Mouse (Mus musculus): Measurements from ENCODE around the gene Fam83d. TPM values are rescaled to one million over a fixed set of nuclear protein-coding genes. Genes with fewer than 3 reads are reported as not detected.

Gene Fam83d
- total RNA-seq, 2 experiments from 2014 or later = 1.6 to 2.6 TPM

GRCm38 (mm10) chr2:158795043-158795442 lies 27.1 kb downstream of the Fam83d start:
- DNase-seq (ENCODE audit: low spot score in 2 of 2) = no peak

GRCm38 (mm10) chr2:158795875-158796274 lies 28.0 kb downstream of the Fam83d start:
- intact Hi-C loops (cut with DNase I) = no loop called here
- DNase-seq (ENCODE audit: low spot score in 2 of 2) = no peak

More at GRCm38 (mm10) chr2:158795043-158795442, 27.1 kb downstream of the Fam83d start:
- intact Hi-C loops (cut with DNase I) = no loop called here

GRCm38 (mm10) chr2:158799328-158799727 lies 31.4 kb downstream of the Fam83d start:
- intact Hi-C loops (cut with DNase I) = no loop called here
- no peak for DNase-seq (ENCODE audit: low spot score in 2 of 2)

GRCm38 (mm10) chr2:158800788-158801187 lies 32.9 kb downstream of the Fam83d start:
- no peak for DNase-seq (ENCODE audit: low spot score in 2 of 2)
- intact Hi-C loops (cut with DNase I) = no loop called here

GRCm38 (mm10) chr2:158803575-158803974 lies 35.7 kb downstream of the Fam83d start:
- DNase-seq (ENCODE audit: low spot score in 2 of 2) = no peak
- intact Hi-C loops (cut with DNase I) = no loop called here

GRCm38 (mm10) chr2:158815686-158816085 lies 47.8 kb downstream of the Fam83d start:
- intact Hi-C loops (cut with DNase I) = no loop called here
- peak in 1 of 2 experiments; percentile 21 for DNase-seq (ENCODE audit: low spot score in 2 of 2)

- intact Hi-C loops (cut with DNase I) = no loop called here
- no peak for DNase-seq (ENCODE audit: low spot score in 2 of 2)
These were observed 48.3 kb downstream of the Fam83d start for GRCm38 (mm10) chr2:158816239-158816638.

GRCm38 (mm10) chr2:158817708-158818107 lies 49.8 kb downstream of the Fam83d start:
- intact Hi-C loops (cut with DNase I) = no loop called here
- DNase-seq (ENCODE audit: low spot score in 2 of 2) = no peak

GRCm38 (mm10) chr2:158828124-158828523 lies 60.2 kb downstream of the Fam83d start:
- intact Hi-C loops (cut with DNase I) = no loop called here
- DNase-seq (ENCODE audit: low spot score in 2 of 2) = no peak

GRCm38 (mm10) chr2:158829746-158830145 lies 61.9 kb downstream of the Fam83d start:
- intact Hi-C loops (cut with DNase I) = no loop called here
- peak in 1 of 2 experiments; percentile 57 for DNase-seq (ENCODE audit: low spot score in 2 of 2)

GRCm38 (mm10) chr2:158833221-158833620 lies 65.3 kb downstream of the Fam83d start:
- DNase-seq (ENCODE audit: low spot score in 2 of 2) = peak in 1 of 2 experiments; percentile 33

GRCm38 (mm10) chr2:158833645-158834044 lies 65.8 kb downstream of the Fam83d start:
- intact Hi-C loops (cut with DNase I) = no loop called here
- peak in 1 of 2 experiments; percentile 11 for DNase-seq (ENCODE audit: low spot score in 2 of 2)

More at GRCm38 (mm10) chr2:158833221-158833620, 65.3 kb downstream of the Fam83d start:
- intact Hi-C loops (cut with DNase I) = no loop called here

Small RNAs within 50 kb of the gene (microRNA-seq; reads per million reads assigned to microRNA genes)
- 0 reads per million in 2 experiments for gene Gm26141

Other genes starting within 250 kb of the Fam83d start
- gene Slc32a1, start 157.3 kb upstream of the Fam83d start, total RNA-seq (2021) = 100 to 1,000 TPM in 1 of 2 experiments, 10 to 100 TPM in 1; 81.8 to 112 TPM
- 1 to 10 TPM; 7.3 to 9.6 TPM for gene Actr5, start 143.2 kb upstream of the Fam83d start, total RNA-seq (2021)
- gene Ppp1r16b, start 102.7 kb upstream of the Fam83d start, total RNA-seq (2021) = 100 to 1,000 TPM; 119 to 132 TPM
- 10 to 100 TPM; 13.5 to 17.4 TPM for gene Dhx35, start 26.7 kb downstream of the Fam83d start, total RNA-seq (2021)